Mouse (Mus musculus): ENCODE measurements around the gene Hadhb. TPM values are rescaled to one million over a fixed set of nuclear protein-coding genes. Genes with fewer than 3 reads are reported as not detected.

Hadhb gene
- total and polyA plus RNA-seq, 2 experiments from 2014 or later, result 46.2 to 59.3 TPM

DNA sequence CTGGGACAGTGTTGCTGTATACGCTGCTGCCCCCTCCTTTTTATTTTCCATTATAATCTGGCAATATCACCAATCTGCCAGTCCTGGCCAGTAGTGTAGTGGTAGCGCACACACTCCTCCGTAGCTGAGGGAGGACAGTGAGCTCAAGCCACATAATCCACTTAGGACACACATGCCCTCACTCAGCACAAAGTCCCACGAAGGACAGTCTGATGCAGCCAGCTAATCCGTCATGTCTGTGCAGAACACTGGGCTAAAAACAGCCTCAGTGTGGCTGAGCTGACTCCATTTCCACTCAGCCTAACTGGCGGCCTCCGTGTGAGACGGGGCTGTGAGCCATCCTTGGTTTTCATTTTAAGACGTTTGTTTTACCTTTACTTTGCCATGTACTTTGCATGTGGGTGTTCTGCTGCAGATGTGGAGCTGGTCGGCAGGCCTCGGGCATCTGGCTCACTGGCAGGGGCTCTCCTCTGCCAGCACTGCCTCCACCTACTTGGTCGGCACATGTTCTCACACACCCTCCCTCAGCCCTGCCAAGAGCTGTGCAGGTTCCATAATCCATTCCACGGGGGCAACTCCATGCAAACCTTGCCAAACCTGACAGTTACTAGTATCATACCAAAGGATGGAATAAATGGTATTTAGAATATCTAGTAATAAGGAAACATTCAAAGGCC lies 27.0 kb upstream of the Hadhb start:
- DNase-seq, result no peak
- Histone ChIP-seq H3K9me3 (ENCODE audit: low read length) (no peaks in the 10 kb centered on the region), H3K4me3 (ENCODE audit: low read depth, low read length) (no peak overlapping the region), H3K36me3 (ENCODE audit: insufficient read depth) (peaks cover 77% of the 10 kb centered on the region), H3K27me3 (ENCODE audit: insufficient read depth, low read length) (no peaks in the 10 kb centered on the region), H3K4me2 (ENCODE audit: low read depth) (no peak overlapping the region), H3K9ac (no peak overlapping the region), H3K4me1 (ENCODE audit: insufficient read depth) (no peaks in the 10 kb centered on the region), H3K27ac (ENCODE audit: low read depth, low read length) (no peak overlapping the region)
- ATAC-seq, result no peak
- no peak for TF ChIP-seq CTCF (IDR thresholded peaks at IDR 0.05; ENCODE audit: low read depth)
- 91% methylated on average over 13 of the region's 13 CpGs for WGBS

GRCm38 (mm10) chr5:30128680-30129079 lies 26.4 kb upstream of the Hadhb start:
- TF ChIP-seq CTCF (IDR thresholded peaks at IDR 0.05; ENCODE audit: low read depth), result no peak
- WGBS, result 88% methylated on average over 6 of the region's 6 CpGs

GRCm38 (mm10) chr5:30131246-30131645 lies 23.8 kb upstream of the Hadhb start:
- WGBS, result 90% methylated on average over 4 of the region's 4 CpGs
- no peak for TF ChIP-seq CTCF (IDR thresholded peaks at IDR 0.05; ENCODE audit: low read depth)
- H3K9ac ChIP-seq, result no peak overlapping the region
- H3K36me3 ChIP-seq (ENCODE audit: insufficient read depth), result peaks cover 77% of the 10 kb centered on the region
- no peak for ATAC-seq
- no peak overlapping the region for H3K27ac ChIP-seq (ENCODE audit: low read depth, low read length)
- no peaks in the 10 kb centered on the region for H3K9me3 ChIP-seq (ENCODE audit: low read length)
- H3K4me3 ChIP-seq (ENCODE audit: low read depth, low read length), result no peak overlapping the region
- no peaks in the 10 kb centered on the region for H3K4me1 ChIP-seq (ENCODE audit: insufficient read depth)
- no peak overlapping the region for H3K4me2 ChIP-seq (ENCODE audit: low read depth)
- H3K27me3 ChIP-seq (ENCODE audit: insufficient read depth, low read length), result no peaks in the 10 kb centered on the region
- no peak for DNase-seq

More at GRCm38 (mm10) chr5:30128680-30129079, 26.4 kb upstream of the Hadhb start:
- H3K9ac ChIP-seq, result no peak overlapping the region
- ATAC-seq (no peak), DNase-seq (no peak)
- H3K4me2 ChIP-seq (ENCODE audit: low read depth), result no peak overlapping the region
- H3K27ac ChIP-seq (ENCODE audit: low read depth, low read length), result no peak overlapping the region
- no peaks in the 10 kb centered on the region for H3K27me3 ChIP-seq (ENCODE audit: insufficient read depth, low read length)
- no peak overlapping the region for H3K4me3 ChIP-seq (ENCODE audit: low read depth, low read length)
- no peaks in the 10 kb centered on the region for H3K4me1 ChIP-seq (ENCODE audit: insufficient read depth)
- no peaks in the 10 kb centered on the region for H3K9me3 ChIP-seq (ENCODE audit: low read length)
- peaks cover 71% of the 10 kb centered on the region for H3K36me3 ChIP-seq (ENCODE audit: insufficient read depth)

GRCm38 (mm10) chr5:30132173-30132572 lies 22.9 kb upstream of the Hadhb start:
- Histone ChIP-seq H3K36me3 (ENCODE audit: insufficient read depth) (peaks cover 69% of the 10 kb centered on the region), H3K9me3 (ENCODE audit: low read length) (no peaks in the 10 kb centered on the region), H3K4me1 (ENCODE audit: insufficient read depth) (no peaks in the 10 kb centered on the region), H3K4me3 (ENCODE audit: low read depth, low read length) (no peak overlapping the region), H3K27ac (ENCODE audit: low read depth, low read length) (no peak overlapping the region), H3K9ac (no peak overlapping the region), H3K4me2 (ENCODE audit: low read depth) (no peak overlapping the region), H3K27me3 (ENCODE audit: insufficient read depth, low read length) (no peaks in the 10 kb centered on the region)
- DNase-seq, result no peak
- 97% methylated on average over 2 of the region's 2 CpGs for WGBS
- ATAC-seq, result no peak
- TF ChIP-seq CTCF (IDR thresholded peaks at IDR 0.05; ENCODE audit: low read depth), result no peak

DNA sequence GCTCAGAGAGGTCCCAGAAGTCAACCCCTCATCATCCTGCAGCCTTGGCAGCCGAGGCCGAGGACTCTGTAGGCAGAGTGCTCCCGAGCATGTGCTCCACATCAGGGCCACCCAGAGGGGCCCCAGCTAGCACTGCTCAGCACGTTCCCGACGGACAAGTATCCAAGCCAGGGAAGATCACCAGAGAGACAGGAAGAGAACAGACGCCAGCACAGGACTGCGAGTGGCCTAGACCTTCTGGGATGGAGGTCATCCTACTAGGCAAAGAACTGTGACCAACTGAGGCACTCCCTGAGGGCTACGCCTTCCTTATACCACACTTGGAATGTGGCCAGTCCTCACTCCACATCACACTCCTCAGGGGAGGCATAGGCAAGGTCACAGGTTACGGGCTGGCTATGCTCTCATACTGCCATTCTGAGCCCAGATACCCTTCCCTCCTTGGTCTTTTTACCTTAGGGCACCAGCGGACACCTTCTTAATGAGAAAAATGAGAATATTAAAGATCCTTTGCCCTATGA lies 19.3 kb upstream of the Hadhb start:
- H3K27ac ChIP-seq (ENCODE audit: low read depth, low read length), result no peak overlapping the region

DNA sequence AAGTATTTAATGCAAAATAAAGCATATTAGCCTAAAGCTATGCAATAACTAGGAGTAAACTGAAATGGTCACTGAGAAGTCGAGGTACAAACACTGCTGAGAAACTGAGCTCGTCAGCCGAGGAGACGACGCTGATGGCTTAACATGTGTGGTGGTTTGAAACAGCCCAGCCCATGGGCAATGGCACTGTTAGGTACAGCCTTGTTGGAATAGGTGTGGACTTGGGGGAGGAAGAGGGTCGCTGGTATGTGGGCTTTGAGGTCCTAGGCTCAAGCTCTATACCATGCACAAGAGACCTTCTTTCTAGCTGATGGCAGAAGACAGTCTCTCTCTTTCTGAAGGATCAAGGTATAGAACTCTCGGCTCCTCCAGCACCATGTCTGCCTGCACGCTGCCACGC lies 17.8 kb upstream of the Hadhb start:
- Histone ChIP-seq H3K27me3 (ENCODE audit: insufficient read depth, low read length) (no peaks in the 10 kb centered on the region), H3K36me3 (ENCODE audit: insufficient read depth) (peaks cover 71% of the 10 kb centered on the region), H3K4me2 (ENCODE audit: low read depth) (no peak overlapping the region), H3K9ac (no peak overlapping the region), H3K4me1 (ENCODE audit: insufficient read depth) (no peaks in the 10 kb centered on the region), H3K27ac (ENCODE audit: low read depth, low read length) (no peak overlapping the region), H3K9me3 (ENCODE audit: low read length) (no peaks in the 10 kb centered on the region), H3K4me3 (ENCODE audit: low read depth, low read length) (no peak overlapping the region)
- no peak for TF ChIP-seq CTCF (IDR thresholded peaks at IDR 0.05; ENCODE audit: low read depth)
- WGBS, result 90% methylated on average over 9 of the region's 9 CpGs
- DNase-seq, result no peak
- no peak for ATAC-seq

More for the DNA sequence above, 19.3 kb upstream of the Hadhb start:
- Histone ChIP-seq H3K9me3 (ENCODE audit: low read length) (no peaks in the 10 kb centered on the region), H3K36me3 (ENCODE audit: insufficient read depth) (peaks cover 67% of the 10 kb centered on the region), H3K4me3 (ENCODE audit: low read depth, low read length) (no peak overlapping the region), H3K27me3 (ENCODE audit: insufficient read depth, low read length) (no peaks in the 10 kb centered on the region), H3K4me2 (ENCODE audit: low read depth) (no peak overlapping the region), H3K4me1 (ENCODE audit: insufficient read depth) (no peaks in the 10 kb centered on the region), H3K9ac (no peak overlapping the region)
- no peak for TF ChIP-seq CTCF (IDR thresholded peaks at IDR 0.05; ENCODE audit: low read depth)
- WGBS, result 96% methylated on average over 11 of the region's 11 CpGs
- ATAC-seq, result no peak
- no peak for DNase-seq

DNA sequence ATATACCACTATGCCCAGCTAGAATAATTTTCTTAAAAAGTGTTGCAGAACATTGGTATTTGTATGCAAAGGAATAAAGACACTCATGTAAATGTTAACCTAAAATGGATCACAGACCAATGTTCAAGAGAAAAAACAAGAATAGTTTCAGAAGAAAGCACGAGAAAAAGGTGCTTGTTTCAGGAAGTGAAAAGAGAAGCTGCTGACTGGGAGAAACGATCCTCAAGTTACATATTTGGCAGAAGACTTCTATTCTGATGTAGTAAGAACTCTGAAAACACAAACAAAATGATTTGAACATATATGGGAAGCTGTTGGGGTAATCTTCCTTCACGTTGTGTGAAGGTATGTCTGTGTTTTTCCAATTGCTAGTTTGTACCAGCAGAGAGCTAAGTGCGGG lies 16.9 kb upstream of the Hadhb start:
- ATAC-seq (no peak), DNase-seq (no peak)
- no peak overlapping the region for H3K4me2 ChIP-seq (ENCODE audit: low read depth)
- no peak overlapping the region for H3K9ac ChIP-seq
- TF ChIP-seq CTCF (IDR thresholded peaks at IDR 0.05; ENCODE audit: low read depth), result no peak
- no peak overlapping the region for H3K4me3 ChIP-seq (ENCODE audit: low read depth, low read length)
- no peaks in the 10 kb centered on the region for H3K4me1 ChIP-seq (ENCODE audit: insufficient read depth)
- WGBS, result 90% methylated on average over 4 of the region's 4 CpGs
- H3K27ac ChIP-seq (ENCODE audit: low read depth, low read length), result no peak overlapping the region
- H3K27me3 ChIP-seq (ENCODE audit: insufficient read depth, low read length), result no peaks in the 10 kb centered on the region
- peaks cover 73% of the 10 kb centered on the region for H3K36me3 ChIP-seq (ENCODE audit: insufficient read depth)
- H3K9me3 ChIP-seq (ENCODE audit: low read length), result no peaks in the 10 kb centered on the region
